ENCODE assay signal across 8 mouse cellular contexts in genomic region chr5:30959198-30959854, GRCm38 (mm10). TPM values are rescaled to one million over a fixed set of nuclear protein-coding genes. Genes with fewer than 3 reads are reported as not detected.
DNase-seq lines count a peak whose midpoint lies in the region; ATAC-seq and TF ChIP-seq lines count a peak whose summit lies in the region.

No protein-coding gene starts in this region.

- peak overlapping the region; percentile 74 for H3K4me2 ChIP-seq in embryonic facial prominence, embryonic 15.5 days (replicated peaks)
- H3K4me2 ChIP-seq in kidney, embryonic 14.5 days (replicated peaks; ENCODE audit: low read depth, low read length), result peak overlapping the region; percentile 88
- peak overlapping the region; percentile 93 for H3K4me2 ChIP-seq in midbrain, embryonic 13.5 days (replicated peaks)

- H3K36me3 ChIP-seq in embryonic facial prominence, embryonic 15.5 days, result peaks cover 35% of the 10 kb centered on the region
- peaks cover 32% of the 10 kb centered on the region for H3K36me3 ChIP-seq in kidney, embryonic 14.5 days (ENCODE audit: control insufficient read depth, insufficient read depth, low read length)
- peaks cover 35% of the 10 kb centered on the region for H3K36me3 ChIP-seq in midbrain, embryonic 13.5 days

- 19% methylated on average over 19 of the region's 19 CpGs for WGBS in lung, adult 2 months
- WGBS in embryonic facial prominence, embryonic 15.5 days, result 31% methylated on average over 19 of the region's 19 CpGs
- WGBS in kidney, embryonic 14.5 days, result 27% methylated on average over 19 of the region's 19 CpGs
- 41% methylated on average over 19 of the region's 19 CpGs for WGBS in midbrain, embryonic 13.5 days

- ATAC-seq in embryonic facial prominence, embryonic 15.5 days (ENCODE audit: insufficient number of reproducible peaks, low FRiP score, low TSS enrichment, low read depth), result no peak
- no peak for ATAC-seq in kidney, embryonic 14.5 days (ENCODE audit: low FRiP score, low TSS enrichment)
- no peak for ATAC-seq in midbrain, embryonic 13.5 days
- ATAC-seq in cerebellum, adult (ENCODE audit: insufficient number of reproducible peaks, low FRiP score, low TSS enrichment), result no peak

- peaks cover 19% of the 10 kb centered on the region for H3K4me1 ChIP-seq in lung, adult 2 months (ENCODE audit: control insufficient read depth, insufficient read depth, low read length)
- peaks cover 21% of the 10 kb centered on the region for H3K4me1 ChIP-seq in embryonic facial prominence, embryonic 15.5 days
- peaks cover 18% of the 10 kb centered on the region for H3K4me1 ChIP-seq in kidney, embryonic 14.5 days (ENCODE audit: control insufficient read depth, insufficient read depth, low read length)
- peaks cover 27% of the 10 kb centered on the region for H3K4me1 ChIP-seq in midbrain, embryonic 13.5 days (replicated peaks)

- peak overlapping the region; percentile 70 for H3K9ac ChIP-seq in embryonic facial prominence, embryonic 15.5 days
- peak overlapping the region; percentile 92 for H3K9ac ChIP-seq in kidney, embryonic 14.5 days (ENCODE audit: low read depth, low read length)
- H3K9ac ChIP-seq in midbrain, embryonic 13.5 days (replicated peaks), result peak overlapping the region; percentile 95

- DNase-seq in lung, adult 2 months, result no peak
- DNase-seq in lung, adult 18-20 months, result no peak
- DNase-seq in left cerebral cortex, postnatal 4 days, result no peak
- DNase-seq in cerebellum, postnatal 10 days, result no peak

- no peaks in the 10 kb centered on the region for H3K27me3 ChIP-seq in embryonic facial prominence, embryonic 15.5 days
- H3K27me3 ChIP-seq in kidney, embryonic 14.5 days (ENCODE audit: control insufficient read depth, insufficient read depth, low read length), result no peaks in the 10 kb centered on the region
- H3K27me3 ChIP-seq in midbrain, embryonic 13.5 days, result peaks cover 7% of the 10 kb centered on the region

- H3K9me3 ChIP-seq in embryonic facial prominence, embryonic 15.5 days (replicated peaks), result no peaks in the 10 kb centered on the region
- no peaks in the 10 kb centered on the region for H3K9me3 ChIP-seq in kidney, embryonic 14.5 days (ENCODE audit: control insufficient read depth, low read length)
- H3K9me3 ChIP-seq in midbrain, embryonic 13.5 days, result no peaks in the 10 kb centered on the region

- intact Hi-C loops in left cerebral cortex, postnatal 4 days (cut with DNase I), result no loop called here

- no peak for TF ChIP-seq POLR2A in lung, adult 2 months (IDR thresholded peaks at IDR 0.05; ENCODE audit: borderline replicate concordance, extremely low read depth, low read depth, low read length)

- TF ChIP-seq CTCF in lung, adult 2 months (IDR thresholded peaks at IDR 0.05; ENCODE audit: insufficient read depth, low read length), result no peak

- peak overlapping the region; percentile 91 for H3K27ac ChIP-seq in embryonic facial prominence, embryonic 15.5 days (replicated peaks)
- H3K27ac ChIP-seq in kidney, embryonic 14.5 days (ENCODE audit: low read depth, low read length), result peak overlapping the region; percentile 89; the same call in 1 of the 2 replicates
- peak overlapping the region; percentile 84 for H3K27ac ChIP-seq in midbrain, embryonic 13.5 days

- peak overlapping the region; percentile 96 for H3K4me3 ChIP-seq in lung, adult 2 months (replicated peaks; ENCODE audit: extremely low read depth, low read depth, low read length)
- peak overlapping the region; percentile 85 for H3K4me3 ChIP-seq in embryonic facial prominence, embryonic 15.5 days (replicated peaks)
- peak overlapping the region; percentile 89 for H3K4me3 ChIP-seq in kidney, embryonic 14.5 days (ENCODE audit: low read length)
- H3K4me3 ChIP-seq in midbrain, embryonic 13.5 days (replicated peaks), result peak overlapping the region; percentile 91

RNA-seq across cellular contexts. Expression of gene Preb, which starts 0.8 kb away (rescaled TPM):
- polyA plus RNA-seq in lung, adult 2 months (2012; rRNA removed), result 196 and 253 TPM in 2 replicates
- polyA plus RNA-seq in embryonic facial prominence, embryonic 15.5 days (2015; fragmentation: Nextera tagmentation; extraction: Ambion mirVana), result 125 and 130 TPM in 2 replicates
- polyA plus RNA-seq in kidney, embryonic 14.5 days (2014; fragmentation: Nextera tagmentation; extraction: Ambion mirVana), result 97.6 and 99.5 TPM in 2 replicates
- polyA plus RNA-seq in midbrain, embryonic 13.5 days (2015; fragmentation: Nextera tagmentation; extraction: Ambion mirVana), result 108 and 129 TPM in 2 replicates
- total RNA-seq in left cerebral cortex, postnatal 4 days (2021), result 100 to 1,000 TPM; 114 to 116 TPM

RNA-seq across cellular contexts. Expression of gene Tcf23, which starts 9.1 kb away (rescaled TPM):
- 0.95 and 1.2 TPM in 2 replicates for polyA plus RNA-seq in lung, adult 2 months (2012; rRNA removed)
- 0.08 TPM in 1 of 2 replicates, not detected in the other for polyA plus RNA-seq in embryonic facial prominence, embryonic 15.5 days (2015; fragmentation: Nextera tagmentation; extraction: Ambion mirVana)
- 0.51 and 0.83 TPM in 2 replicates for polyA plus RNA-seq in kidney, embryonic 14.5 days (2014; fragmentation: Nextera tagmentation; extraction: Ambion mirVana)
- polyA plus RNA-seq in midbrain, embryonic 13.5 days (2015; fragmentation: Nextera tagmentation; extraction: Ambion mirVana), result not detected in 2 replicates
- total RNA-seq in left cerebral cortex, postnatal 4 days (2021), result under 1 TPM in 1 of 2 experiments, not detected in 1; 0.08 TPM

RNA-seq across cellular contexts. Expression of gene Cgref1, which starts 13.9 kb away (rescaled TPM):
- 2.7 and 5.7 TPM in 2 replicates for polyA plus RNA-seq in lung, adult 2 months (2012; rRNA removed)
- 32.1 and 34.0 TPM in 2 replicates for polyA plus RNA-seq in embryonic facial prominence, embryonic 15.5 days (2015; fragmentation: Nextera tagmentation; extraction: Ambion mirVana)
- polyA plus RNA-seq in kidney, embryonic 14.5 days (2014; fragmentation: Nextera tagmentation; extraction: Ambion mirVana), result 7.5 and 10.4 TPM in 2 replicates
- 23.0 TPM in 2 replicates for polyA plus RNA-seq in midbrain, embryonic 13.5 days (2015; fragmentation: Nextera tagmentation; extraction: Ambion mirVana)
- 10 to 100 TPM; 53.9 TPM for total RNA-seq in left cerebral cortex, postnatal 4 days (2021)

RNA-seq across cellular contexts. Expression of gene Khk, which starts 38.1 kb away (rescaled TPM):
- polyA plus RNA-seq in lung, adult 2 months (2012; rRNA removed), result 39.0 and 46.6 TPM in 2 replicates
- polyA plus RNA-seq in embryonic facial prominence, embryonic 15.5 days (2015; fragmentation: Nextera tagmentation; extraction: Ambion mirVana), result 23.8 and 25.6 TPM in 2 replicates
- polyA plus RNA-seq in kidney, embryonic 14.5 days (2014; fragmentation: Nextera tagmentation; extraction: Ambion mirVana), result 29.7 and 31.4 TPM in 2 replicates
- 5.6 and 6.8 TPM in 2 replicates for polyA plus RNA-seq in midbrain, embryonic 13.5 days (2015; fragmentation: Nextera tagmentation; extraction: Ambion mirVana)
- 1 to 10 TPM; 4.7 to 4.8 TPM for total RNA-seq in left cerebral cortex, postnatal 4 days (2021)

RNA-seq across cellular contexts. Expression of gene Emilin1, which starts 46.1 kb away (rescaled TPM):
- 89.9 and 107 TPM in 2 replicates for polyA plus RNA-seq in lung, adult 2 months (2012; rRNA removed)
- polyA plus RNA-seq in embryonic facial prominence, embryonic 15.5 days (2015; fragmentation: Nextera tagmentation; extraction: Ambion mirVana), result 244 and 254 TPM in 2 replicates
- 170 and 191 TPM in 2 replicates for polyA plus RNA-seq in kidney, embryonic 14.5 days (2014; fragmentation: Nextera tagmentation; extraction: Ambion mirVana)
- polyA plus RNA-seq in midbrain, embryonic 13.5 days (2015; fragmentation: Nextera tagmentation; extraction: Ambion mirVana), result 14.1 and 16.6 TPM in 2 replicates
- 1 to 10 TPM; 7.0 to 7.9 TPM for total RNA-seq in left cerebral cortex, postnatal 4 days (2021)
